Mouse (Mus musculus): ENCODE data around the gene Socs3. TPM values are rescaled to one million over a fixed set of nuclear protein-coding genes. Genes with fewer than 3 reads are reported as not detected.

Socs3 gene
- total RNA-seq, 2 experiments from 2014 or later = 3.7 to 3.8 TPM

DNA sequence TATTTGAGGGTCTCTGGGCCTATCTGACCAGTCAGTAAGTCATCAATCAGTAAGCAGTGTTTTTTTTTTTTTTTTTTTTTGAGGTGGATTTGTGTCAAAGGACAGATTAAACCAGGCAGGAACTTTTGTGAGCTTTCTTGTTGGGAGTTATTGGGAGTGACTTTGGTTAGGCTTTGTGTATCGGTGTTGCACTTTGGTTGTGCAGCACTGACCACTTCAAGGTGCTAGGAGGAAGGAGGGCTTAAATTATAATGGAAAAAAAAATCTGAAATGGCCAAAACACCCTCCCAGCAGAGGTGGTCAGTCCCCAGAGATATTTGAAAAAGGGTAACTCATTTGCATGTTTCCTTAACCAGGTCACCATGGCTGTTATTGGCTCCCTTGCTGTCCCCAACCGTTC is 27.2 kb upstream of the Socs3 start:
- DNase-seq (ENCODE audit: low spot score in 2 of 2) = no peak
- intact Hi-C loops (cut with DNase I) = no loop called here

DNA sequence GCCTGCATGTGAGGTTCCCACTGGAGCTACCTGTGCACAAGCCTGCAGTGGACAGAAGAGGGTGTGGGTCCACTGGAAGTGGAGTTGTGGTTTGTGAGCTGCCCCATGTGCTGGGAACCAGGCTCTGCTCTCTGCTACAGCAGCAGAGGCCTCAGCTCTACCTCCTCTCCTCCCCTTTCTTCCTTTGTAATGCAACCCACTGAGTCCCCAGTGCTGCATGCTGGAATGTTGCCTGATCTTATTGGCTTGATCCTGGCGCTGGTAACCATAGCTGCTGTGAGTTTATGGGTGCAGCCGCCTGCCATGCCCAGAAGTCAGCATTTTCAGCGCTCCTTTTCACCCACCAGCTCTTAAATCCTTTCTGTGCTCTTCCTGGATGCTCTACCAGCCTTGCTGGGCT is 26.2 kb upstream of the Socs3 start:
- intact Hi-C loops (cut with DNase I) = no loop called here
- DNase-seq (ENCODE audit: low spot score in 2 of 2) = no peak

DNA sequence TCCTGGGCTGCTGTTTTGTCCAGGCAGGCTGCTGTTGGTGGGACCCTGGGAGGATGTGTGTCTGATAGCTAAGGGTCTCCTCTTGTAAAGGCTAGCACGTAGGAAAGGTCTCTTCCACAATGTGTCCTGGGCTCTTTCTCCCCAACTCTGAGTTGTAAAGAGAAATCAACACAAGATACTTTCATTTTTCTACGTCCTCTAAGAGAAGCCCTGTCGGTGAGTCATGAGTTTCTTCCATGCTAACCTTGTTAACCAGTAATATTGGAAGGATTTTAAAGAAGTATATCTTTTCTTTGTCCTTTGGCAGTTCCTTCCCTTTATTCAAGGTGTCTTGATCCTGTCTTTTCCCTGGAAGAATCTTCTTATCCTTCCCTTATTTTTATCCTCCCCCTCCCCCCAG is 25.8 kb upstream of the Socs3 start:
- DNase-seq (ENCODE audit: low spot score in 2 of 2) = no peak
- intact Hi-C loops (cut with DNase I) = no loop called here

DNA sequence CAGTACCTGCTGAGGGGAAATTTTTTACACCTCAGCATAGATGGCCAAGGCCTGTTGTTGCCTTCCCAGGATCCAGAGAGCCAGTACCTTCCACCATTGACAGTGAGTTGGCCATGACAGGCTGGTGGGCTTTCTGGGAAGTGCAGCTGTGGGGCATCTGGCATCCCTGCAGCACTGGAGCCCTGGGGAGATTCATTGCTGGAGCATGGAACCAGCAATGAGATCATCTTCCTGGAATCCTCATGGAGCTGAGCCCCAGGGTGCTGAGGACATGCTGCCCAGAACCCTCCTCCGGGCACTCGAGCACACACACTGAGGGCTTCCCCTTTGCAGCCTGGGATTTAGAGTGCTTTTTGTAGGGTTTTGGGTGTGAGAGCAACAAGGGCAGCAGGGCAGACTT is 25.4 kb upstream of the Socs3 start:
- no peak for DNase-seq (ENCODE audit: low spot score in 2 of 2)
- intact Hi-C loops (cut with DNase I) = no loop called here

DNA sequence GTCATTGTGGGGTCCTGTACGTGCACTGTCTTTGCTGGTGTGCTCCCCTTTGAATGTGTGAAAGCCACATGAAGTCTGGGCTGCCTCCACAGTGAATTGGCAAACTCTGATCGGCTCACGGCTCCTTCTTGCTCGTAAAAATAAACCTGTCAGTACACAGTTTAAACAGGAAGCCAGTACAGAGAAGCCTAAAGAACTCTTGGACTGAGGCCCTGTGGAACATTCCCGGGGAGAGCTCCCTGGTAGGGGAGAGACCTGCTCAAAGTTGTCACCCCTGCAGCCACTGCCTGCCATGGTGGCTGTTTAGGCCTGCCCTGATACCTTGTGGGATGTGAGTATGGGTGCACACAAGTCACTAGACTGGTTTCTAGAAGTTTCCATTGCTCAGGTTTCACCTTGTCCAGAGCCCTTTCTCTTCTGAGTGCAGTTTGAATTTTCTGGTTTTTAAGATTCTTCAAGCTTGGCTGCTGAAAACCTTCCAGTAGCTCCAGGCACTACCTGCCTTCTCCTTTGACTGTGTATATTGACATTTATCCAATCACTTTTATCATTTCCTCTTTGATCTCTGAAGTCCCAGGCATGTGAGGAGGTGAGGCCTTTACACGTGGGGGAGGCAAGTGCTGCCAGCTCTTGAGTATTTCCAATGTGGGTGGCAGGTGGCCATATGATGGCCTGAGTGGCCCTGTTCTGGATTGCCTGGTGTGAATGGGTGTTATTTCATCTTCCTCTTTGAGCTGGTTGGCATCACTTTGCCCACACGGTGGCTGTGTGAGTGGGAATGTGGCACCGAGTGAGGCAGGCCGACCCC is 24.6 kb upstream of the Socs3 start:
- DNase-seq (ENCODE audit: low spot score in 2 of 2) = peak; percentile 34 to 39
- intact Hi-C loops (cut with DNase I) = no loop called here

DNA sequence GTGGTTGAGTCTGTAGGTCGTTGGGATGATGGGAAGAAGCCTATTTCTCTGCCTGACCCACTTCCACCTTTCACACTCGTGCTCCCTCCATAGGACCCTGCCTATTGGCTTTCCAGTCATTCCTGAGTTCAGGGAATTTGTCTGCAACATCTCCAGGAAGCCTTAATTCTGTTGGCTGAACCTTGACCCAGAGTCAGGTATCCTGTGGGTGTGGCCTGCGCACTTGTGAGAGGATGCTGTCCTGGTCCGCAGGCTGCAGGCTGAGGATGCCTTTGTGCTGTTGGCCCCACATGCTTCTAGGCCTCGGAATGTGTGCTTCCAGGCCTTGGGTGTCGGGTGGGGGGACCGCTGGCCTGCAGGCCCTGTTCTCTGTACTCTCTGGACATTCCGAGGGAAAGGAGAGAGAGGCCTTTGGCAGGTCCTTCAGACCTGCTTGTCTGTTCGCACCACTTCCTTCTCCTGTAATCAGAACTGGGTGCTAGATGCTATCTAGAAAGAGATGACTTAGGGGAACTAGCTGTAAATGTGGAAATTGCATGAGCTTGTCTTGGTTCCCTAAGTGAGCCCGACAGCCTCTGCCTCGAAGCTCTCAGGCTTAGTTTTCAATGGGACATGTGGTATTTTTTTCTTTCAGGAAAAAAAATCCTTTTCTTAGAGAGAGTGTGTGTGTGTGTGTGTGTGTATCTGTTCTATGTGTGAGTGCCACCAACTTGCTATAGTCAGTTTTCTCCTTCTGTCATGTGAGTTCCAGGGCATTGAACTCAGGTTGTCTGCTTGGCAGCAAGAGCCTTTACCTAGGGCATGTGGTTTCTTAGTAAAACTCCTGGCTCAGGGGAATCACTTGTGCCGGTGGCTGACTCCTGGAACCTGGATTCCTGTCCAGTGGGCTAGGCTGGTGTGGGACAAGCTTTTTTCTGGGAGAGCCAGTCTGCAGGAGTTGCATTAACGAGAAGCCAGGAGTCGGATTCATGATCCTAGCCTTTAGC is 23.6 kb upstream of the Socs3 start:
- no peak for DNase-seq (ENCODE audit: low spot score in 2 of 2)

DNA sequence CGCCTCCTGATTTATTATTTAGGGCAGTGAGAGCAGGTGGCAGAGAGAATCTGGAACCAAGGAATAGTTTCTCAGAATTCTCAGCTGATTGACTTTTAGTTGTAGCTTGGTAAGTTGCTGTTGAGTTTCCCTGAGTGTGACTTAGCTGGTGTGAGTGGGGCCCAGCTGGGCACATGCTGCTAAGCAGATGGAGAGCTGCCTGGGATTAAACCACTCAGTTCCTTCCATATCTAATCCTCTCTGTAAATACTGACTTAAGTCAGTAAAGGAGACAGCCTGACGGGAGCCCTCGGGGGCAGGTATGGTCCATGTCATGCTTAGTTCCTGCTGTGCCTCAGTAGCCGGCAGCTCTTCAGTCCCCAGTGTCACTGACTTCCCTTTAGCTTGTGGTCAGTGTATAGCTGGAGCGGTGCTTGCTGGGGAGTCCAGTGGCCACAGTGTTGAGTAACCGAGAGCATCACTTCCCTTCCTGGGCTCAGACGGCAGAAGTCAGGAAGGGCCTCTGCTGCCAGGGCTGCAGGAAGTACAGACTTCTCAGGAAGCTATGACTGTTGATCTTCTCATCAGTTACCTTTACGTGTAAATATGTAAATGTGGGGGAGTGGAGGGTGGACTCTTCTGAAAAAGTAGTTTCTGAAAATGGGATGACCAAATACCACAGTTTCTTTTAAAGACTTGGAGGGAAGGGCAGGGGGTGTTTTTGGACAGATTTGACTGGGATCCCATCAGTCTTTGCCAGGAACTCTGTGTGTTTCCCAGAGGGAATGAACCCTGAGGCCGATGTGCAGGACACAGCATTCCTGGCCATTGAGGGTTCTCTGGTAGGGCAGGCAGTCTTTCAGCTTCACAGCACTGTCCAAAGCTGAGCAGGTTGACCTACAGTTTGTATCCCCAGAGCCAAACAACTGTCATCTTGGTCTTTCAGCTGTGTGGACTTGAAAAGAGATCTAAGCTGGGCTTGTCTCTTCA is 21.9 kb upstream of the Socs3 start:
- DNase-seq (ENCODE audit: low spot score in 2 of 2) = peak; percentile 33 to 45
- intact Hi-C loops (cut with DNase I) = no loop called here

More for the DNA sequence above, 23.6 kb upstream of the Socs3 start:
- intact Hi-C loops (cut with DNase I) = no loop called here

DNA sequence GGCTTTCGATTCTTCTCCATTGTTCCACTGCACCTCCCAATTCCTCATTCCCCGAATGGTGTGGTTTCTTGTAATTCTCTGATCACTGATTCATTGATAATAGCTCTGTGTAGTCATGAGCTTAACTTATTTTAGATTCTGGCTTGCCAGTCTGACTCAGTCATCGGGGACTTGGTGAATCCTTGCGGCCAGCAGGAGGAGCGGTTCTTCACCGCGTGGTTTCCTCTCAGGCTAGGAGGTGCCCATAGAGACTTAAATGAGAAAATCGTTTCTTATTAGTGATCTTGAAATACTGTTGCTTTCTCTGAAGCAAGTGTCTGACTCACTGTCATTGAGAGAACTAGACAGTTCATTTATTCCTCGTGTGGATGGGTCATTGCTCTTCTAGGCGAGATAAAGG is 20.1 kb upstream of the Socs3 start:
- no peak for DNase-seq (ENCODE audit: low spot score in 2 of 2)
- intact Hi-C loops (cut with DNase I) = no loop called here

DNA sequence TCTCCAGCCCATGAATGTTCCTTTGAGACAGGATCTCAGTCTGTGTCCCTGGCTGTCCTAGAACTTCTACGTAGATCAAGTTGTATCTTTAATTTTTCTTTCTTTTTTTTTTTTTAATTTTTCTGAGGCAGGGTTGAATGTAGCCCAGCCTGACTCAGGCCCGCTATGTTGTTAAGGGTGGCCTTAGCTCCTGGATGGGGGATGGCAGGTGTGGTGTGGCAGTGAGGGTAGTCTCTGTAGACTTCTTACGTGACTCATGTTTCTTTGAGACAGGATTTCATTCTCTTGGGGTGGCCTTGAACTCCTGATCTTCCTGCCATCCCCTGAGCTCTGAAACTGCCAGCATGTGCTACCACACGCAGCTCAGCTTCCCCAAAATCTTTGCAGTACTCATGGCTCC is 19.4 kb upstream of the Socs3 start:
- intact Hi-C loops (cut with DNase I) = no loop called here
- no peak for DNase-seq (ENCODE audit: low spot score in 2 of 2)

DNA sequence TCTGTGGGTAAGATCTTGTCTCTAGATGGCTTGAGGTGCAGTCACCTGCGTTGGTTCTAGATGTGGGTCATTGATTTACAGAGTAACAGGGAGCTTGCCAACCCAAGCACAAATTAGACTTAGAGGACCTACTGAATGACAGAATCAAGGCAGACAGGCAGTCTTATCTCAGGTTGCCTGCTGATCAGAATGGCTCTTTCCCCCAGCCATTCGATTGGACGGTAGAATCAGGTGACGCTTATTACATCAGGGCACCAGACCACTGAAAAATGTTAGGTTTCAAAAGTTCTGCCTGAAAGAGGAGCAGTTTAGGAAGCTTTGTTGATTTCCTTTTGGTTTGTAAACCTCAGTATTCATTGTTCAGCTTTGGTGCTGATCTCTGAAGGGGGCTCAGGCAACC is 18.1 kb upstream of the Socs3 start:
- no peak for DNase-seq (ENCODE audit: low spot score in 2 of 2)
- intact Hi-C loops (cut with DNase I) = no loop called here

DNA sequence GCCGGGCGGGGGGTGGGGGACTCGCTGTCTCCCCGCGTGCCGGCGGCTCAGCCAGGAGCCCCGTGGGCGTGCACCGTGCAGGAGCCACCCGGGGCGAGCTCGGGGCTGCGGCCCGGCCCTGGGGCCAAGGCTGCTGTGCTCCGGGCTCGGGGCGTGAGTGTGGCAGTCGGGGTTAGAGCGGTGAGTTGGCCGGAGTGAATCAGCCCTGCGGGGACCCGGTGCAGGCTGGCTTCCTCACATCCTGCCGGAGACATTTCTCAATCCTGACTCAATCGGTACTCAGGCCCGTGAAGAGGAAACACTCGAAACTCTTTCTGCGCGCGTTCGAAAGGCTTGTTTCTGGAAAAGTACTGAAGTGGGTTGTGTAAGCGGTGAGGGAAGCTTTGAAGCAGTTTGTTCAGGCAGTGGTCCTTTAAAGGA is 17.2 kb upstream of the Socs3 start:
- intact Hi-C loops (cut with DNase I) = no loop called here
- peak in 1 of 2 experiments; percentile 34 for DNase-seq (ENCODE audit: low spot score in 2 of 2)

DNA sequence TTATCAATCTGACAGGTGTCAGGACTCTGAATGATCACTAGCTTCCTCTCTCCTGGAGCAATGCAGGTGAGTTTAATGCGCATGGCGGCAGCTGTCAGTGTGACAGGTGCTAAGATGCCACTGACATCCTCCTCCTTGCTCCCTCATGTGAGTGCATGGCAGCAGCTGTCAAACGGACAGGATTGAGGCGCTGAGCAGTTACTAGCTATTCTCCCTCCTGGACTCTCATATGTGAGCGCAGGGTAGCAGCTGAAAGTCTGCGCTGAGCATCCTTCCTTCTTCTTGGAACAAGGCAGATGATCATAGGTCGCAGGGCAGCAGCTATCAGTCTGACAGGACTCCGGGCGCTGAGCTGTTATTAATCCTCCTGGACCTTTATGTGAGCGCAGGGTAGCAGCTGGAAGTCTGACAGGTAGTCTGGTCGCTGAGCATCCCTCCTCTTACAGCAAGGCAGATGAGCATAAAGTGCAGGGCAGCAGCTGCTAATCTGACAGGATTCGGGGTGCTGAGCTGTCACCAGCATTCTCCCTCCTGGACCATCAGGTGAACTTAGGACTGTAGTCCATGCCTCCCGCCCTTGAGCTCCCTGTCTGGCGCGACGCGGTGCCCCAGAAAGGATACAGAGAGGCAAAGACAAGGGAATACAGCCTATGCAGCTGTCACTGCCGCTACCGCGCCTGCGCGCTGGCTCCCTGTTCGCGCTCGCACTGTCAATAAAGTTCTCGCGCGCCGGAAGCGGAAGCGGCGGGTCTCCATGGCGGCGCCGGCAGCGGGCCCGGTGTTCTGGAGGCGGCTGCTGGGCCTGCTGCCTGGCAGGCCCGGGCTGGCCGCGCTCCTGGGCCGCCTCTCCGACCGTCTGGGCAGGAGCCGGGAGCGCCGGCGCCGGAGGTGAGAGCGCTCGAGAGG is 16.5 kb upstream of the Socs3 start, which contains the start of gene Pgs1:
Gene Pgs1, plus strand, starts transcription at position 167 of the 906 bp plus-strand sequence.
- peak; percentile 93 to 94 for DNase-seq (ENCODE audit: low spot score in 2 of 2)
- intact Hi-C loops (cut with DNase I) = no loop called here

DNA sequence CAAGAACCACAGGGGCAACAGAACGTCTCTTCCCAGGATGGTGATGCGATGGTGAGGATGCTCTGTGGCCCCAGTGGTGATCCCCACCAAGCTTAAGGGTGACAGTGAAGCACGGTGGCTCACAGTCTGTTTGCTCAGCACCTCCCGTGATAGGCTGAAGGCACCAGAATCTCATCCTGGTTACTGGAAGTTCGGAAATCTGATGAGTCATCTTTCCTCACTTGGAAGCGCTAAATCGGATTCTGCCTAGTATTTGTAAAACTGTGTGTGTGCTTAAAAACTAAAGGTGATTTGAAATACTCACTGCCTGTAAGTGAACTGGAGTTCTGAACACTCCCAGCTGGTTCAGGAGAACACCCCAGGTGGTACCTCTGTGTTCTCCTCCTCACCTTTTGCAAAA is 13.9 kb upstream of the Socs3 start:
- intact Hi-C loops (cut with DNase I) = no loop called here

DNA sequence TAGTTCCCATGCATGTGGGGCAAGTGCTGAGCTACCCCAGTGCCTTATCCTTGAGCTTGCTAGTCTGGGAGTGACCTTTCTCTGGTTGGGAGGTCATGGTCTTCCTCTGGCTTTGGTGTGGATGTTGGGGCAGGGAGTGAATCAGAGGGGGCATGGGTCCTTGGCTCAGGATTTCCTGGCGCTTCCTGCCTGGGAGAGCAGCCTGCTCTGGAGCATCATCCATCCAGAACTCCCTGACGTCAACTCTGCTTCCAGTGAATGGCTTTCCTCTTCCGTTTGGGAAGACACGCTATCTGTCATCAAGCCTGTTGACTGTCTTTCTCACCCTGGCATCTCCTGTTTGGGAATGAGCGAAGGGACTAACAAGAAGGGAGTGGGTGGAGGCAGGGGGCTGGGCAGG is 12.6 kb upstream of the Socs3 start:
- intact Hi-C loops (cut with DNase I) = no loop called here
- DNase-seq (ENCODE audit: low spot score in 2 of 2) = no peak

More for the DNA sequence above, 13.9 kb upstream of the Socs3 start:
- DNase-seq (ENCODE audit: low spot score in 2 of 2) = no peak

DNA sequence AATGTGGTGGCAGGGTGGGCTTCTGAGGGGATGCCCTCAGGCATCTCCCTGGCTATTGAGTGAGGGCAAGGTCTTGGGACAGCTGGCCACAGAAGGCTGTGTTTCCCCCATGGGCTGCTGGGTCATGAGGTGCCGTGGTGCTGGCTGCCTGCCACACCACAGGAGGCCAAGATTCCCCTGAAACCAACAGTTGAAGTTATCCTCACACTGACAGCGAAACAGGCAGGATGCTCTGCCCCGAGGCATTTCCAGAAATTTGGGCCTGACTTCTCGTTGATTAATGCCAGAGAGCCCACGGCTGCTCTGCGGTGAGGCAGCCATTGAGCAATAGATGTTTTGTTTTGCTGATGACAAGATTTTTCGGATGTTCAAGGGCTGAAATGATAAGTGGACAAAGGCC is 9.5 kb upstream of the Socs3 start:
- intact Hi-C loops (cut with DNase I) = no loop called here
- no peak for DNase-seq (ENCODE audit: low spot score in 2 of 2)

DNA sequence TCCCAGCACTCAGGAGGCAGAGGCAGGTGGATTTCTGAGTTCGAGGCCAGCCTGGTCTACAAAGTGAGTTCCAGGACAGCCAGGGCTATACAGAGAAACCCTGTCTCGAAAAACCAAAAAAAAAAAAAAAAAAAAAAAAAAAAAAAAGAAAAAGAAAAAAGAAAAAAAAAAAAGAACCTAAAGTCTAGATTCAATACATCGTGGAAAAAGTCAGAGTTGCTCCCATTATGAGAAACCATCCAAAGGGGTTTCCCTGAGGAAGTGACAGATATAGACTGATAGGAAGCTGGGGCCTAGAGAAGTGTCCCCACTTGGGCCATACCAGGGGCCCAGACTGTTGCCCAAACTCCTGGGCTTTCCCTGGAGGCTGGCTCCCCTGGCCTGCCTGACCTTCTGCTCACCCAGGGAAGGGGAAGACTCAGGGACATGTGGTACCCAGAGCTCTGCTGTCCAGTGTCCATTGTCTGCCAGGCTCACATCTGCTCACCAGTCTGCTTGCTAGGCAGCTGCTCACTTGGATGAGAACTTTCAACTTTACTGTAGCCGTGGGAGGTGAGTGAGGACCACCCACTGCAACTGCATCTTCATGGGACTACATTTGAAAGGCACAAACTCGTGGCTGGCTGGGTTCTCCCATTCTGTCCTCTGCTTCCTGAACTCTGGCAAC is 8.0 kb upstream of the Socs3 start:
- DNase-seq (ENCODE audit: low spot score in 2 of 2) = no peak
- intact Hi-C loops (cut with DNase I) = no loop called here

DNA sequence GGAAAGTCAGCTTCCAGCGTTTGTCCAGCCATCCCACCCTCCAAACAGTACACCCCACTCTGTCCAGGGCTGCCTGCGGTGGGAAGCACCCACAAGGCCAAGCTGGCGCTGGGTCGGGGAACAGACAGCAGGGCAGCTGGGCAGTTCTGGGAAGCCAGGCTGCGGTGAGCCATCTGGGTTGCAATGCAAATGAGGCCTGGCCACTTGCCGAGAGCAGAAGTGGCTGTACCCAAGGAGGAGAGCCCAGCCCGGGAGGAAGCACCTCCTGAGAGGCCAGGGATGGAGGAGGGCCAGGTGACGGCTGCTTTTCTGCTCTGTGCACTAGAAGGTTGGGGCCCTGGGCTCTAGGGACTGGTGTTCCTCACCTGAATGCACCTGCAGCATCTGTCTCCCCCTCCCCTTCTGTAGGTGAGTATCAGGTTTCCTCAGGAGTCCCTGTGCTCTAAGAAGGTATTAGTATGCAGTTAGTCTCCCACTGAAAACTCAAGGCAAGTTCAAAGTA is 6.3 kb upstream of the Socs3 start:
- DNase-seq (ENCODE audit: low spot score in 2 of 2) = peak in 1 of 2 experiments; percentile 67
- intact Hi-C loops (cut with DNase I) = no loop called here
